Mouse (Mus musculus) kidney, postnatal 0 days (tissue): ENCODE data around the gene Crhr2. TPM values are rescaled to one million over a fixed set of nuclear protein-coding genes. Genes with fewer than 3 reads are reported as not detected.

ENCODE experiments used
- ATAC-seq: fragments of 200-750 bp; cut with Nextera tagmentation; replicated peaks from 2 replicates; pipeline ENCODE4 v1.8.0; 2017; ENCODE audit warnings: low read depth, moderate number of reproducible peaks, moderate TSS enrichment, moderate library complexity; ENCODE audit not compliant: low FRiP score
- DNase-seq: peaks from one replicate; pipeline ENCODE4 v3.0.0-alpha.2; 2016; ENCODE audit warnings: low spot score
- H3K27ac ChIP-seq: fragments of 300-500 bp; sonication (generic); 2 replicates; pipeline ENCODE4 v1.5.1; 2014; ENCODE audit warnings: mild to moderate bottlenecking
- H3K27me3 ChIP-seq: fragments of 300-500 bp; sonication (generic); 2 replicates; pipeline ENCODE4 v1.6.1; 2014; ENCODE audit warnings: low read length, mixed read lengths; ENCODE audit not compliant: insufficient read depth
- H3K36me3 ChIP-seq: fragments of 300-500 bp; sonication (generic); 2 replicates; pipeline ENCODE4 v1.6.1; 2014; ENCODE audit warnings: low read length, mixed read lengths; ENCODE audit not compliant: insufficient read depth
- H3K4me1 ChIP-seq: fragments of 300-500 bp; sonication (generic); replicated peaks from 2 replicates; pipeline ENCODE4 v1.6.1; 2014; ENCODE audit warnings: antibody characterized with exemption, low read length, mixed read lengths; ENCODE audit not compliant: insufficient read depth
- H3K4me2 ChIP-seq: fragments of 300-500 bp; sonication (generic); 2 replicates; pipeline ENCODE4 v1.6.1; 2014; ENCODE audit warnings: mild to moderate bottlenecking, low read length, moderate library complexity, mixed read lengths
- H3K4me3 ChIP-seq: fragments of 300-500 bp; sonication (generic); replicated peaks from 2 replicates; pipeline ENCODE4 v1.5.1; 2014; ENCODE audit warnings: low read depth, low read length
- H3K9ac ChIP-seq: fragments of 300-500 bp; sonication (generic); 2 replicates; pipeline ENCODE4 v1.6.1; 2014; ENCODE audit warnings: low read depth, low read length
- H3K9me3 ChIP-seq: fragments of 300-500 bp; sonication (generic); replicated peaks from 2 replicates; pipeline ENCODE4 v1.6.1; 2016; ENCODE audit warnings: low read length, inconsistent platforms, mixed read lengths
- CTCF ChIP-seq: IDR thresholded peaks from 2 replicates; pipeline ENCODE4 v1.5.1; 2016; ENCODE audit warnings: antibody characterized with exemption, low read depth, mild to moderate bottlenecking, moderate library complexity
- WGBS: fragments of 180-500 bp; shearing (Covaris S2); extraction: QIAGEN DNeasy Blood & Tissue Kit; methylation state at CpG from one replicate; pipeline ENCODE4 v1.1.7; 2014; 5-methylcytosine and 5-hydroxymethylcytosine counted together
- polyA plus RNA-seq: library from polyadenylated mRNA; unstranded; fragments of >200 nt; fragmentation: Nextera tagmentation; extraction: Ambion mirVana; gene quantifications from 2 replicates; pipeline ENCODE4 v1.2.1, GENCODE M21; 2015

Gene Crhr2
- polyA plus RNA-seq, 1 experiment from 2014 or later, result 0.12 TPM

- TF ChIP-seq CTCF, result no peak
- Histone ChIP-seq H3K4me1 (no peaks in the 10 kb centered on the region), H3K4me2 (no peak overlapping the region), H3K27ac (no peak overlapping the region), H3K9me3 (no peaks in the 10 kb centered on the region), H3K9ac (no peak overlapping the region), H3K27me3 (no peaks in the 10 kb centered on the region), H3K4me3 (no peak overlapping the region), H3K36me3 (no peaks in the 10 kb centered on the region)
- WGBS, result 65% methylated on average over 4 of the region's 4 CpGs
- ATAC-seq, result no peak
- no peak for DNase-seq
Observed at GRCm38 (mm10) chr6:55087355-55087754, 45.5 kb downstream of the Crhr2 start.

- DNase-seq (no peak), ATAC-seq (no peak)
- Histone ChIP-seq H3K27me3 (no peaks in the 10 kb centered on the region), H3K4me2 (no peak overlapping the region), H3K4me3 (no peak overlapping the region), H3K27ac (no peak overlapping the region), H3K4me1 (no peaks in the 10 kb centered on the region), H3K9me3 (no peaks in the 10 kb centered on the region), H3K9ac (no peak overlapping the region), H3K36me3 (peaks cover 18% of the 10 kb centered on the region)
- 53% methylated on average over 7 of the region's 7 CpGs for WGBS
- TF ChIP-seq CTCF, result no peak
Observed at GRCm38 (mm10) chr6:55082261-55083051, 50.4 kb downstream of the Crhr2 start.

GRCm38 (mm10) chr6:55081379-55081778, 51.4 kb downstream of the Crhr2 start:
- Histone ChIP-seq H3K27ac (no peak overlapping the region), H3K36me3 (peaks cover 29% of the 10 kb centered on the region), H3K4me1 (no peaks in the 10 kb centered on the region), H3K9ac (no peak overlapping the region), H3K9me3 (no peaks in the 10 kb centered on the region), H3K4me2 (no peak overlapping the region), H3K4me3 (no peak overlapping the region), H3K27me3 (no peaks in the 10 kb centered on the region)
- ATAC-seq (no peak), DNase-seq (no peak)
- no peak for TF ChIP-seq CTCF
- 86% methylated on average over 3 of the region's 3 CpGs for WGBS

GRCm38 (mm10) chr6:55076561-55077255, 56.1 kb downstream of the Crhr2 start:
- no peak overlapping the region for H3K27ac ChIP-seq
- no peak for DNase-seq
- H3K4me1 ChIP-seq, result no peaks in the 10 kb centered on the region
- no peak for ATAC-seq
- H3K4me3 ChIP-seq, result no peak overlapping the region
- no peaks in the 10 kb centered on the region for H3K9me3 ChIP-seq
- 80% methylated on average over 4 of the region's 4 CpGs for WGBS
- no peak for TF ChIP-seq CTCF
- no peak overlapping the region for H3K4me2 ChIP-seq
- no peaks in the 10 kb centered on the region for H3K27me3 ChIP-seq
- no peak overlapping the region for H3K9ac ChIP-seq
- peaks cover 52% of the 10 kb centered on the region for H3K36me3 ChIP-seq

GRCm38 (mm10) chr6:55065903-55066302, 66.9 kb downstream of the Crhr2 start:
- Histone ChIP-seq H3K9me3 (no peaks in the 10 kb centered on the region), H3K36me3 (peaks cover 55% of the 10 kb centered on the region), H3K27me3 (no peaks in the 10 kb centered on the region), H3K4me2 (no peak overlapping the region), H3K4me1 (no peaks in the 10 kb centered on the region), H3K9ac (no peak overlapping the region), H3K4me3 (no peak overlapping the region), H3K27ac (no peak overlapping the region)
- ATAC-seq (no peak), DNase-seq (no peak)
- no peak for TF ChIP-seq CTCF
- 92% methylated on average over 2 of the region's 2 CpGs for WGBS

- no peak for DNase-seq
- H3K9ac ChIP-seq, result no peak overlapping the region
- no peak overlapping the region for H3K4me2 ChIP-seq
- H3K9me3 ChIP-seq, result no peaks in the 10 kb centered on the region
- H3K4me3 ChIP-seq, result no peak overlapping the region
- peaks cover 61% of the 10 kb centered on the region for H3K36me3 ChIP-seq
- H3K4me1 ChIP-seq, result no peaks in the 10 kb centered on the region
- ATAC-seq, result no peak
- H3K27me3 ChIP-seq, result no peaks in the 10 kb centered on the region
- TF ChIP-seq CTCF, result no peak
- WGBS, result 94% methylated on average over 7 of the region's 7 CpGs
- no peak overlapping the region for H3K27ac ChIP-seq
Observed at GRCm38 (mm10) chr6:55064477-55064827, 68.4 kb downstream of the Crhr2 start.
